Mouse (Mus musculus) cerebellum, adult 2 months (tissue): Measurements from ENCODE around the gene Asb15.

ENCODE experiments used
- CTCF ChIP-seq: fragments of 200-500 bp; IDR thresholded peaks from 2 replicates; pipeline ENCODE4 v1.5.1; 2011; ENCODE audit warnings: low read depth, mild to moderate bottlenecking, control low read depth, low read length, moderate library complexity, borderline replicate concordance; ENCODE audit not compliant: insufficient read depth
- POLR2A ChIP-seq: fragments of 200-500 bp; IDR thresholded peaks from 2 replicates; pipeline ENCODE4 v1.6.1; 2011; ENCODE audit warnings: low read length, control low read depth, borderline replicate concordance; ENCODE audit not compliant: insufficient read depth

DNA sequence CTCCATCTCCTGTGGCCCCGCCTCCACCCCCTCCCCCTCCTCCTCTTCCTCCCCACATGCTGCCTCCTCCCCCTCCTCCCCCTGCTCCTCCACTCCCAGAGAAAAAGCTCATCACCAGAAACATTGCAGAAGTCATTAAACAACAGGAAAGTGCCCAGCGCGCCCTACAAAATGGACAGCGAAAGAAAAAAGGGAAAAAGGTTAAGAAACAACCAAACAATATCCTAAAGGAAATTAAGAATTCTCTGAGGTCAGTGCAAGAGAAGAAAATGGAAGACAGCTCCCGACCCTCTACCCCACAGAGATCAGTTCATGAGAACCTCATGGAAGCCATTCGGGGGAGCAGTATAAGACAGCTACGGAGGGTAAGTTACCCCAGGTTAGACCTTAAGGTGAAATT, 76.3 kb downstream of the Asb15 start:
- no peak for TF ChIP-seq CTCF
- no peak for TF ChIP-seq POLR2A
